Mouse (Mus musculus) duodenum, adult 2 months (tissue): ENCODE results near the gene Smcp. TPM values are rescaled to one million over a fixed set of nuclear protein-coding genes. Genes with fewer than 3 reads are reported as not detected.

ENCODE experiments used
- polyA plus RNA-seq: library from polyadenylated mRNA; depleted of rRNA; stranded (reverse); fragments of >200 nt; gene quantifications from 2 replicates; pipeline ENCODE4 v1.2.3, GENCODE M21; 2012; ENCODE audit warnings: low replicate concordance; rRNA removed

Gene Smcp
- 0.26 TPM in 1 of 2 replicates, not detected in the other for polyA plus RNA-seq

DNA sequence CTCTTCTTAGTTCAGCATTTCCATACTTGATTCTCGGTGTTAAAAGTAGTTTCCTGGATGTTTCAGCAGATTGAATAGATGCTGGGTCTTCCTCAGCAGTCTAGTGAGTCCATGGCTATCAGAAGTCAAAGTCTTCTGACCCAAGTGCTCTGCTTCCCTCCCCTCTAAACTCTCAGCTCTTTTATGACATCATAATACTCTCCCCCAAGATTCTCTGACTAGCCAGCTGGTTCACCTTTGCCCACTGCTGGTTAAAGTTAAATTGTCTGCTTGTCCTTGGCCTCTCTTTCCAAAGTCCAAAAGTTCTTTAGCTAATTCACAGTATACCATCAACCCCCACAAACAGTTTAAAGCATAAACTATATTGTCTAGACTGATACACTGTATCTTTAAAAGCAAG is at the start of gene Smcp:
Smcp (minus strand) TSS at position 140 of the 400 bp plus-strand sequence.

DNA sequence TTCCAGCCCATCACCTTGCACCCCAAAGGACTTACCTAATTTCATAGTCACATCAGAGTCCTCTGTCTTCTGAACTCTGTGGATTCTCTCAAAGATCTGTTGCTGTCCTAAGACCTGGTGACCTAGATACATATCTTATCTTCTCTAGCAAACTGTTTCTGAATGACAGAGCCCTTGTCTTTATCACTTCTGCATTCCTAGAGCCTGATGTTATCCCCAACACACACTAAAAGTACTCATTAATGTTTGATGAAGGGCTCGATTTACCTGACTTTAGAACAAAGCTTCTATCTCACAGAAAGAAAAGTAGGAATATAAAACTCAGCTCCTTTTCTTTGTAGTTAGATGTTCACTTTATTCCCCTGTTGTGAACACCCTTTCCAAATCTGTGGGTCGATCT is 32.8 kb upstream of the Smcp start, which contains the start of gene Lce6a:
Lce6a (minus strand) TSS at position 101 of the 400 bp plus-strand sequence.

DNA sequence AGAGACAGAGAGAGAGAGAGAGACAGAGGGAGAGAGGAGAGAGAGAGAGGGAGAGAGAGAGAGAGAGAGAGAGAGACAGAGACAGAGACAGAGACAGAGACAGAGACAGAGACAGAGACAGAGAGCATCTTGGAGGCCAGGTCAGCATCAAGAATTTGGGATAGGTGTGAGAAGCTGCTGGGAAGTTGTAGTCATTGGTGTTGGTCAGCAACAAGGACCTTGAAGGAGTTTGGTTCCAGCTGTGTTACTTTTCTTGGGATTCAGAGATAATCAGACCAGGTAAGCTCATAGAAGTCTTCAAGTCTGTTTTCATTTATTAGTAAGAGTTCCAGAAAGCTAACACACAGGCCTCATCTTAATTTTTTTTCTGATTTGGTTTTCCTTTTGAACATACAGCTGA is 18.6 kb upstream of the Smcp start, which contains the start of gene 2210017I01Rik:
2210017I01Rik (minus strand) TSS at position 101 of the 400 bp plus-strand sequence.

DNA sequence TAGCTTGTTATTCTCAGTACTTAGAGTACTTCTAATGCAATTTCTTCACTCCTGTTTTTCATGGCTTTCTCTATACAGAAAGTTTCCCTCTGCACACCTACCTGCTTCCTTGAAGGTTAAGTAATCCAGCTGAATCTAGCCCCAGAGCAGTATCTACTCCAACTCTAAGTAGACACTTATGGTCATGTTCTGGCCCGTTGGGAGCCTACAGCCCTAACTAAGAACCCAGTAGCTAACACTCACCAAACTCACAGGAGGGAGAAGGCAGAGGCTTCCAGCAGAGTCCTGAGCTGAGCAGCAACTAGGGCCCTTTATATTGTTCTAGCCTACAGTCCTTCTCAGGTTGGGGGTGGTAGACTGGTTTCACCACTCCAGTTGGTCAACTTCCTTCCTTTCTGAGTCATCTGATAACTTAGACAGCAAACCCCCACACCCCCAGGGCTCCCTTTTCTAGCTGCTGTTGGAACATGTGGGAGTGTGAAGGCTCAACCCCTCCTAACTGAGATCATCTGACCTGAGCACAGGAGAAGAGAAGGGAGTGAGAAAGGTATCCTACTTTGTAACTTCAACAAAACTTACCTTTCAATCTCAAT is 15.3 kb downstream of the Smcp start, which contains the start of gene Ivl:
Ivl (minus strand) TSS at position 287 of the 593 bp plus-strand sequence.

DNA sequence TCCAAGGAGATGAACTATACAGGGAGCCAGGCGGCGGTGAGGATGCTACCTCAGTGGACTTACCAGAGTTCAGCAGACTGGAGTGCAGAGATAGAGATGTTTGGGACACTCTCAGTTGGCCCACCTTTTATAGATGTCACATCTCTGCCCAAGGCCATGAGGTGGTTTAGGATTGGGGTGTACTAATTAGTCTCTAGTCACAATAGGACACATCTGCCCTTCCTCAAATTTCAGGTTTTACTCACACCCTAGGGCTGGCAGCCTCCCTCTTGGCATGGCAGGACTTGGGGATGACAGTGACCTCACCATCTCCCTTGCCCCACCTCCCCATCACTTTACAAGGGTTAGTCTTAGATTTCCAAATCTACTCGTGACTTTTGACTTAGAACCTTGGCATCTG is 54.4 kb downstream of the Smcp start, which contains the start of gene 2310046K23Rik:
2310046K23Rik (minus strand) TSS at position 101 of the 400 bp plus-strand sequence.

Other genes with a start within 250 kb of the Smcp start
- gene Sprr2d, start 249.9 kb downstream of the Smcp start, polyA plus RNA-seq: not detected in 2 replicates
- gene Sprr2e, start 236.9 kb downstream of the Smcp start, polyA plus RNA-seq: not detected in 2 replicates
- not detected in 2 replicates for gene Sprr2f, start 223.8 kb downstream of the Smcp start, polyA plus RNA-seq
- gene Sprr2h, start 203.3 kb downstream of the Smcp start, polyA plus RNA-seq: not detected in 2 replicates
- not detected in 2 replicates for gene Sprr2i, start 181.0 kb downstream of the Smcp start, polyA plus RNA-seq
- not detected in 2 replicates for gene Sprr2j-ps, start 170.9 kb downstream of the Smcp start, polyA plus RNA-seq
- gene Gm9774, start 159.6 kb downstream of the Smcp start, polyA plus RNA-seq: 10.1 and 10.8 TPM in 2 replicates
- gene Sprr2k, start 156.4 kb downstream of the Smcp start, polyA plus RNA-seq: not detected in 2 replicates
- gene Sprr1b, start 150.2 kb downstream of the Smcp start, polyA plus RNA-seq: not detected in 2 replicates
- 0.33 TPM in 1 of 2 replicates, not detected in the other for gene Sprr3, start 130.3 kb downstream of the Smcp start, polyA plus RNA-seq
- 12.2 and 29.6 TPM in 2 replicates for gene Sprr1a, start 103.1 kb downstream of the Smcp start, polyA plus RNA-seq
- not detected in 2 replicates for gene Sprr4, start 88.5 kb downstream of the Smcp start, polyA plus RNA-seq
- gene 2310046K23Rik, start 54.5 kb downstream of the Smcp start, polyA plus RNA-seq: not detected in 2 replicates
- gene Ivl, start 15.3 kb downstream of the Smcp start, polyA plus RNA-seq: not detected in 2 replicates
- not detected in 2 replicates for gene 2210017I01Rik, start 18.5 kb upstream of the Smcp start, polyA plus RNA-seq
- not detected in 2 replicates for gene Lce6a, start 32.7 kb upstream of the Smcp start, polyA plus RNA-seq
- gene Lce1a1, start 59.3 kb upstream of the Smcp start, polyA plus RNA-seq: not detected in 2 replicates
- gene Lce1b, start 67.9 kb upstream of the Smcp start, polyA plus RNA-seq: 0.19 TPM in 1 of 2 replicates, not detected in the other
- not detected in 2 replicates for gene Lce1a2, start 81.3 kb upstream of the Smcp start, polyA plus RNA-seq
- 0.27 TPM in 1 of 2 replicates, not detected in the other for gene Lce1c, start 90.2 kb upstream of the Smcp start, polyA plus RNA-seq
- gene Lce1d, start 98.2 kb upstream of the Smcp start, polyA plus RNA-seq: not detected in 2 replicates
- not detected in 2 replicates for gene Lce1e, start 120.1 kb upstream of the Smcp start, polyA plus RNA-seq
- 0.21 TPM in 1 of 2 replicates, not detected in the other for gene Lce1f, start 131.4 kb upstream of the Smcp start, polyA plus RNA-seq
- gene Gm38119, start 150.1 kb upstream of the Smcp start, polyA plus RNA-seq: not detected in 2 replicates
- gene Lce1g, start 163.3 kb upstream of the Smcp start, polyA plus RNA-seq: not detected in 2 replicates
- not detected in 2 replicates for gene Lce1h, start 176.1 kb upstream of the Smcp start, polyA plus RNA-seq
- gene Lce1i, start 189.9 kb upstream of the Smcp start, polyA plus RNA-seq: not detected in 2 replicates
- not detected in 2 replicates for gene Lce1j, start 201.5 kb upstream of the Smcp start, polyA plus RNA-seq
- not detected in 2 replicates for gene Lce1k, start 218.9 kb upstream of the Smcp start, polyA plus RNA-seq
- not detected in 2 replicates for gene Kprp, start 238.2 kb upstream of the Smcp start, polyA plus RNA-seq